Mouse (Mus musculus) G1E (cell line): ENCODE results near the gene Srsf3.

Experiments used
- CTCF ChIP-seq: IDR thresholded peaks from 2 replicates; pipeline ENCODE4 v1.5.1; 2012; ENCODE audit warnings: low read depth, low read length, inconsistent platforms, mixed read lengths
- GATA1 ChIP-seq: IDR thresholded peaks from 2 replicates; pipeline ENCODE4 v1.6.1; 2012; ENCODE audit warnings: borderline replicate concordance, low read length, inconsistent platforms, mixed read lengths
- GATA2 ChIP-seq: IDR thresholded peaks from 2 replicates; pipeline ENCODE4 v1.6.1; 2012; ENCODE audit warnings: low read depth, low read length, inconsistent platforms, borderline replicate concordance
- POLR2AphosphoS5 ChIP-seq: IDR thresholded peaks from 2 replicates; pipeline ENCODE4 v1.6.1; 2012; ENCODE audit warnings: low read depth, low read length, inconsistent platforms; ENCODE audit not compliant: insufficient replicate concordance
- TAL1 ChIP-seq: conservative IDR thresholded peaks from 2 replicates; pipeline ENCODE4 v1.6.1; 2012; ENCODE audit warnings: low read depth, low read length, inconsistent platforms, mixed read lengths

- TF ChIP-seq CTCF (no peak), GATA1 (no peak), GATA2 (no peak), TAL1 (no peak), POLR2AphosphoS5 (no peak)
Observed at GRCm38 (mm10) chr17:29083586-29083985, 51.2 kb downstream of the Srsf3 start.
